Mouse (Mus musculus) midbrain, postnatal 0 days (tissue): Measurements from ENCODE around the gene Afg1l. TPM values are rescaled to one million over a fixed set of nuclear protein-coding genes. Genes with fewer than 3 reads are reported as not detected.
A peak's percentile ranks its signal among the peaks of the same experiment; 100 is the strongest.

Experiments
- ATAC-seq: fragments of 200-750 bp; cut with Nextera tagmentation; 2 replicates; pipeline ENCODE4 v1.8.0; 2017; ENCODE audit warnings: moderate number of reproducible peaks, mild to moderate bottlenecking, moderate TSS enrichment, moderate library complexity; ENCODE audit not compliant: low FRiP score
- DNase-seq: peaks from one replicate; pipeline ENCODE4 v3.0.0-alpha.2; 2015; ENCODE audit warnings: low spot score
- H3K27ac ChIP-seq: fragments of 300-500 bp; sonication (generic); 2 replicates; pipeline ENCODE4 v1.5.1; 2014; ENCODE audit warnings: low read depth, mild to moderate bottlenecking, low read length, mixed read lengths
- H3K27me3 ChIP-seq: fragments of 300-500 bp; sonication (generic); 2 replicates; pipeline ENCODE4 v1.6.1; 2014; ENCODE audit warnings: low read length, control low read depth, mixed read lengths; ENCODE audit not compliant: insufficient read depth
- H3K36me3 ChIP-seq: fragments of 300-500 bp; sonication (generic); 2 replicates; pipeline ENCODE4 v1.6.1; 2014; ENCODE audit warnings: low read length, control low read depth, mixed read lengths; ENCODE audit not compliant: insufficient read depth
- H3K4me1 ChIP-seq: fragments of 300-500 bp; sonication (generic); 2 replicates; pipeline ENCODE4 v1.6.1; 2014; ENCODE audit warnings: mild to moderate bottlenecking, control low read depth, antibody characterized with exemption, low read length, mixed read lengths; ENCODE audit not compliant: insufficient read depth
- H3K4me2 ChIP-seq: fragments of 300-500 bp; sonication (generic); 2 replicates; pipeline ENCODE4 v1.6.1; 2014; ENCODE audit warnings: low read depth, mild to moderate bottlenecking, low read length, mixed read lengths; ENCODE audit not compliant: poor library complexity, severe bottlenecking
- H3K4me3 ChIP-seq: fragments of 300-500 bp; sonication (generic); 2 replicates; pipeline ENCODE4 v1.5.1; 2014; ENCODE audit warnings: low read depth, mild to moderate bottlenecking, low read length, moderate library complexity
- H3K9ac ChIP-seq: fragments of 300-500 bp; sonication (generic); replicated peaks from 2 replicates; pipeline ENCODE4 v1.6.1; 2014; ENCODE audit warnings: mild to moderate bottlenecking, low read length, moderate library complexity, mixed read lengths; ENCODE audit not compliant: poor library complexity, severe bottlenecking
- H3K9me3 ChIP-seq: fragments of 300-500 bp; sonication (generic); 2 replicates; pipeline ENCODE4 v1.6.1; 2016; ENCODE audit warnings: low read length, control low read depth
- CTCF ChIP-seq: IDR thresholded peaks from 2 replicates; pipeline ENCODE4 v1.5.1; 2016; ENCODE audit warnings: antibody characterized with exemption, mild to moderate bottlenecking
- WGBS: fragments of 180-500 bp; shearing (Covaris S2); extraction: QIAGEN DNeasy Blood & Tissue Kit; methylation state at CpG from one replicate; pipeline ENCODE4 v1.1.7; 2014; 5-methylcytosine and 5-hydroxymethylcytosine counted together
- polyA plus RNA-seq: library from polyadenylated mRNA; unstranded; fragments of >200 nt; fragmentation: Nextera tagmentation; extraction: Ambion mirVana; gene quantifications from 2 replicates; pipeline ENCODE4 v1.2.1, GENCODE M21; 2015
- total RNA-seq: library from RNA; depleted of rRNA; stranded (reverse); fragments of >200 nt; gene quantifications from 2 replicates; pipeline ENCODE4 v1.2.3, GENCODE M21; 2014

The Afg1l gene
- total and polyA plus RNA-seq, 2 experiments from 2014 or later: 5.8 to 8.5 TPM

DNA sequence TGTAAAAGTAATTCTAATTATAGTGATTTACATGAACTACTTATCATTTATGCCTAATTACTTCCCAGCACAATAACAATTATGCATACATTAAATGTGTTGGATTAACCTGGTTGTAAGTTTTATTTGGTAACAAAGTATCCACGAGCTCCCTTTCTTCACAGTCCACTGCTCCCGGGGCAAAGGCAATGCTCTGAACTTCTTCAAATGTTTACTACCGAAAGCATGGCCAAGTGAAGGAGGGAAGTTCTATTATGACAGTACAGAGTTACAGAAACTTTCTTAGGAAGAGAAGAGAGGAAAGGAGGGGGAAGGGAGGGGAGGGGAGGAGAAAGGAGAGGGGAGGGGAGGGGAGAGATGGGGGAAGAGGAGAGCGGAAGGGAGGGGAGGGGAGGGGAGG, 28.7 kb downstream of the Afg1l start:
- Histone ChIP-seq H3K9me3 (no peaks in the 10 kb centered on the region), H3K27ac (no peak overlapping the region), H3K9ac (no peak overlapping the region), H3K4me3 (no peak overlapping the region), H3K36me3 (no peaks in the 10 kb centered on the region), H3K4me1 (no peaks in the 10 kb centered on the region), H3K27me3 (no peaks in the 10 kb centered on the region), H3K4me2 (no peak overlapping the region)
- DNase-seq (no peak), ATAC-seq (no peak)
- 36% methylated on average over 3 of the region's 4 CpGs for WGBS
- TF ChIP-seq CTCF: no peak

DNA sequence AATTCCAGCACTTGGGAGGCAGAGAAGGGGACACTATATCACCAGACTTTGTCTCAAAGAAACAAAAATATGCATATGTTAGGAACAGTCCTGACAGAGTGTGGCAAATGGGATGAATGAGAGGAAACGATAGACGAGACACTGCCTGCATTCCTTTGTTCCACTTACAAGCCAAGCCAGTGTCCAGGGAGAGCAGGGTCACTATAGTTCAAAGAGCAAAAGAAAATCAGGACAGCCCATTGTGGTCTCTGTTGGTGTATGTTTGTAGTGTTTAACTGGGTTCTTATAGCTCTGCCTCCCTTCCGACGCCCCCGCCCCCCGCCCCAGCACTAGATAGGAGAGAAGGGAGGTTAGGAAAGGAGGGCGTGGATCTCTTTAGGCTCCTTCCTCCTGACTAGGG, 30.0 kb downstream of the Afg1l start:
- no peak for TF ChIP-seq CTCF
- ATAC-seq: no peak
- Histone ChIP-seq H3K9ac (no peak overlapping the region), H3K27ac (no peak overlapping the region), H3K9me3 (no peaks in the 10 kb centered on the region), H3K36me3 (no peaks in the 10 kb centered on the region), H3K27me3 (no peaks in the 10 kb centered on the region), H3K4me2 (no peak overlapping the region), H3K4me1 (no peaks in the 10 kb centered on the region), H3K4me3 (no peak overlapping the region)
- DNase-seq: no peak
- 16% methylated on average over 7 of the region's 7 CpGs for WGBS

DNA sequence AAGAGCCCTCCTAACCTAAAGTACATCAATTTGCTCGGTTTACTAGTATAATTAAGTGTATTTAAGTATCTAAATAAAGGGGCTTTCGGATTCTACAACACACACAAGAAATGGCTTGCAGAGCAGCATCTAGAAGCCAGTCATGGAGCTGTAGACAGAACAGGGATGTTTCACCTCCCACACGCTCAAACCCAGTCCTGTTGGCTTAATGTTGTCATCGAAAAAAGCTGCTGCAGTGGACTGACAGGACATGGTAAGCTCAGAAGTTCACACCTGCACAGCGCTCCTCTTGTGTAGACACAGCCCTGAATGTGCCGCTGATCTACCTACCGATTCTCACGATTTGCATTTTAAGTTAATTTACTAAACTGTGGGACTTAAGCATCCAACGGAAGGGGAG, 32.2 kb downstream of the Afg1l start:
- DNase-seq: no peak
- no peak for ATAC-seq
- WGBS: 67% methylated on average over 9 of the region's 9 CpGs
- Histone ChIP-seq H3K4me3 (no peak overlapping the region), H3K4me1 (no peaks in the 10 kb centered on the region), H3K9ac (no peak overlapping the region), H3K36me3 (no peaks in the 10 kb centered on the region), H3K9me3 (no peaks in the 10 kb centered on the region), H3K27ac (no peak overlapping the region), H3K27me3 (no peaks in the 10 kb centered on the region), H3K4me2 (no peak overlapping the region)
- no peak for TF ChIP-seq CTCF

DNA sequence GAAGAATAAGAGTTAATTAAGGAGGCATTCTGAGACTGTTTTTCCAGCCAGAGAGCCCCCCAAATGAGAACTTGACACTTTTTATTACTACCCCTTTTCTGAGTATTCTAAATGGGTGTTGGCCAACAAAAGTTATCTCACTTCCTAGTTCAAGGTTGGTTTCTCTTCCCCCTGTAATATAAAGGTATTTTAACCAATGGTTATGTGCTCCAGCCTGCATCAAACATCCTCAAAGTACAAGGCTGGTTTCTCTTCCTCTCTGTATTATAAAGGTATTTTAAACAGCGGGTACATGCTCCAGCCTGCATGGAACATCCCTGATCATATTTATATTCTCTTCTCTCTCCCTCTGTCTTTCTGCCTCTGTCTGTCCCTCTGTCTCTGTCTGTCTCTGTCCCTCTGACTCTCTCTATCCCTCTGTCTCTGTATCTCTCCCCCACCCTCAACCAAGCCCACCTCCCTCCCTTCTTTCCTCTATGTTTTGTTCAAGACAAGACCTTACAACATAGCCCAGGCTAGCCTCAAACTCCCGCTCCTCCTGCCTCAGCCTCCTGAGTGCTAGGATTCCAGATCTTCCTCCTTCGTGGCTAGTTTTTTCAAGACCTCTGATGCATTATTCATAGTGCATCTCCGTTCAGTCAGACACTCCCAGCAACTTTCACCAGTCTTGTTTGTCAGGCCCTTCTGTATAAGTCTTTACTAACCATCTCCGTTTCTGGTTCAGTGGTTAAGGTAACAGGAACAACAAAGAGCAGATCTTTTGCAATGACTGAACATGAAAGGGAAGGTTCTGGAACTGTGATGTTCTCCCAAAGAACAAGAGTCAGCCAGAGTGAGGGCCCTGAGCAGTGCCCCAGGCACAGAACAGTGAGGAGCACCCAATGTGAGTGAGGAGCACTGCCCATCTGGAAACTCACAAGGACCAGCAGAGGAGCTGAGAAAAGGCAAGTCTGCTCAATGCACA, 41.2 kb downstream of the Afg1l start:
- 69% methylated on average over 5 of the region's 5 CpGs for WGBS
- Histone ChIP-seq H3K4me1 (no peaks in the 10 kb centered on the region), H3K27ac (no peak overlapping the region), H3K4me2 (no peak overlapping the region), H3K27me3 (no peaks in the 10 kb centered on the region), H3K36me3 (no peaks in the 10 kb centered on the region), H3K9me3 (no peaks in the 10 kb centered on the region), H3K9ac (no peak overlapping the region), H3K4me3 (no peak overlapping the region)
- no peak for ATAC-seq
- DNase-seq: no peak
- no peak for TF ChIP-seq CTCF

DNA sequence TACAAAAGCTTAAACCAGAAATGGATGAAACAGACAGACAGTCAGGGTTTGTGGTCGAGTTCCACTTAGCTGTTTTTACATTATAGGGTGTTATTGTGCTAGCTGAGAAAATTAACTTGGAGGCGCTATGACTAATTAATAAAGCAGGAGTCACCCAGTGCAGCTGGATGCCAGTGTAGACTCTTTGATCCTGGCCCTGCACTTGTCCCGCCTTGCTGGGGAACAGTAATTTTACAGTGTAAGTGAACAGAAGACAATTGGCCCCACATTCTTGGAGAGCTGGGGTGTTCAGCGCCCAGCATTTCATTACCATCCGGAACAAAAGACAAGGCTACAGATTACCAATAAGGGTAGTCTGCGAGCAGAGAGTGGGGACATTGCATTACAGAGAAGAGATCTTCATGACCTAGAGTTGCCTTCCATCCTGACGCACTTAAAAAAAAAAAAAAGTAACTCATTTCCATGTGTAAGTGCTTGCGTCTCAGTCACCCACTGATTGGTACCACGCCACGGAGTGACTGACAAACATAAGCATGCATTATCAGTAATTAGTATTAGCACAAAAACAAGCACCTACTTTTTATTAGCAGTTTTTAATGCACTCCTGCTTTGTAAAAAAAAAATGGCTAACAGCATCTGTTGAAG, 60.7 kb downstream of the Afg1l start:
- WGBS: 29% methylated on average over 10 of the region's 10 CpGs
- peak; percentile 5 for DNase-seq
- TF ChIP-seq CTCF: no peak
- Histone ChIP-seq H3K27ac (no peak overlapping the region), H3K4me3 (no peak overlapping the region), H3K4me1 (0 out of 2 replicates have a peak, but pooled peaks cover 7% of the 10 kb centered on the region), H3K9me3 (no peaks in the 10 kb centered on the region), H3K36me3 (no peaks in the 10 kb centered on the region), H3K4me2 (peak overlapping the region; percentile 7), H3K27me3 (no peaks in the 10 kb centered on the region), H3K9ac (no peak overlapping the region)
- no peak for ATAC-seq
